16 mouse cellular contexts compared by ENCODE assay signal in genomic region chr15:78413083-78413718, GRCm38 (mm10). TPM values are rescaled to one million over a fixed set of nuclear protein-coding genes. Genes with fewer than 3 reads are reported as not detected.
DNase-seq lines count a peak whose midpoint lies in the region; ATAC-seq and TF ChIP-seq lines count a peak whose summit lies in the region.
"Had no signal": no experiment of that assay in that cellular context is flagged by ENCODE, and none has a peak within 500 bp of the region (broad histone marks: within the 10 kb centered on the region; RNA-seq: fewer than 3 reads in every experiment).

No protein-coding gene starts in this region.

- ATAC-seq in erythroblast, adult 5-6 weeks (replicated peaks; ENCODE audit: low FRiP score, poor library complexity, severe bottlenecking): peak; percentile 89
- ATAC-seq in liver, postnatal 0 days: peak; percentile 80

- H3K4me2 ChIP-seq in liver, postnatal 0 days (ENCODE audit: low read depth, low read length): peak overlapping the region; percentile 56
- H3K4me2 ChIP-seq: embryonic facial prominence, embryonic 13.5 days had no signal

- no peaks in the 10 kb centered on the region for H3K27me3 ChIP-seq in heart, adult 2 months (ENCODE audit: control insufficient read depth, insufficient read depth, low read length)
- H3K27me3 ChIP-seq in liver, postnatal 0 days (ENCODE audit: insufficient read depth, low read length): no peaks in the 10 kb centered on the region
- H3K27me3 ChIP-seq in cerebellum, adult 2 months (ENCODE audit: control insufficient read depth, insufficient read depth, low read length): no peaks in the 10 kb centered on the region

- TF ChIP-seq EP300 in heart, adult 2 months (IDR thresholded peaks at IDR 0.05; ENCODE audit: insufficient read depth, low read depth, low read length): no peak
- peak; percentile 94 for TF ChIP-seq EP300 in liver, postnatal 0 days (IDR thresholded peaks at IDR 0.05; ENCODE audit: low read depth)

- H3K27ac ChIP-seq in heart, adult 2 months: peak overlapping the region; percentile 34; the same call in 1 of the 2 replicates
- peak overlapping the region; percentile 91 for H3K27ac ChIP-seq in liver, postnatal 0 days (ENCODE audit: low read depth)
- H3K27ac ChIP-seq in cerebellum, adult 2 months (ENCODE audit: insufficient read depth, low read length): no peak overlapping the region
- H3K27ac ChIP-seq in layer of hippocampus, adult 2 months: no peak overlapping the region
- H3K27ac ChIP-seq: embryonic facial prominence, embryonic 13.5 days had no signal

- 81% methylated on average over 14 of the region's 14 CpGs for WGBS in heart, adult 2 months
- 60% methylated on average over 14 of the region's 14 CpGs for WGBS in liver, postnatal 0 days (ENCODE audit: insufficient replicate concordance)
- 79% methylated on average over 14 of the region's 14 CpGs for WGBS in cerebellum, adult 2 months

- H3K4me1 ChIP-seq in heart, adult 2 months (ENCODE audit: control insufficient read depth, insufficient read depth, low read length): peaks cover 2% of the 10 kb centered on the region; the same call in 1 of the 2 replicates
- peaks cover 67% of the 10 kb centered on the region for H3K4me1 ChIP-seq in liver, postnatal 0 days (ENCODE audit: insufficient read depth)
- no peaks in the 10 kb centered on the region for H3K4me1 ChIP-seq in cerebellum, adult 2 months (ENCODE audit: control insufficient read depth, insufficient read depth, low read length)

- H3K9ac ChIP-seq in heart, adult 2 months (ENCODE audit: low read depth, low read length): no peak overlapping the region
- peak overlapping the region; percentile 54 for H3K9ac ChIP-seq in liver, postnatal 0 days (replicated peaks)
- H3K9ac ChIP-seq: embryonic facial prominence, embryonic 13.5 days had no signal

- no peaks in the 10 kb centered on the region for H3K9me3 ChIP-seq in liver, postnatal 0 days (ENCODE audit: low read length)
- H3K9me3 ChIP-seq: embryonic facial prominence, embryonic 13.5 days had no signal

- TF ChIP-seq CTCF in heart, adult 2 months (IDR thresholded peaks at IDR 0.05): no peak
- TF ChIP-seq CTCF in liver, postnatal 0 days (IDR thresholded peaks at IDR 0.05; ENCODE audit: low read depth): no peak
- TF ChIP-seq CTCF in cerebellum, adult 2 months (IDR thresholded peaks at IDR 0.05; ENCODE audit: borderline replicate concordance, insufficient read depth, low read depth, low read length): no peak
- no peak for TF ChIP-seq CTCF in layer of hippocampus, adult 2 months (conservative IDR thresholded peaks at IDR 0.05)

- DNase-seq in heart, adult 2 months: no peak
- DNase-seq in heart, adult 18-20 months: no peak
- DNase-seq in 416B (ENCODE audit: low read depth): peak; percentile 88
- DNase-seq in liver, postnatal 0 days: peak; percentile 74
- no peak for DNase-seq in cerebellum, adult 2 months
- no peak for DNase-seq in adrenal gland, adult 18-20 months (ENCODE audit: low spot score in 2 of 2)
- no peak for DNase-seq in layer of hippocampus, adult 2 months (ENCODE audit: low spot score in 2 of 2)
- DNase-seq: adrenal gland, postnatal 14 days; B cell, adult 2 months; cerebellum, postnatal 10 days; kidney, adult 11 months; lung, postnatal 14 days had no signal

- H3K79me2 ChIP-seq in heart, adult 2 months (replicated peaks; ENCODE audit: control insufficient read depth, insufficient read depth, low read length): no peaks in the 10 kb centered on the region

- H3K4me3 ChIP-seq in heart, adult 2 months: no peak overlapping the region
- H3K4me3 ChIP-seq in liver, postnatal 0 days (ENCODE audit: low read depth, low read length): 0 out of 2 replicates have a peak overlapping the region, but pooled peaks have one; percentile 1
- no peak overlapping the region for H3K4me3 ChIP-seq in cerebellum, adult 2 months (replicated peaks; ENCODE audit: insufficient read depth, low read depth, low read length)
- H3K4me3 ChIP-seq in layer of hippocampus, adult 2 months: no peak overlapping the region
- H3K4me3 ChIP-seq: embryonic facial prominence, embryonic 13.5 days had no signal

- H3K36me3 ChIP-seq in heart, adult 2 months (ENCODE audit: control insufficient read depth, insufficient read depth, low read length): no peaks in the 10 kb centered on the region
- H3K36me3 ChIP-seq in liver, postnatal 0 days (replicated peaks; ENCODE audit: insufficient read depth, low read length): peaks cover 28% of the 10 kb centered on the region

- no peak for TF ChIP-seq POLR2A in heart, adult 2 months (IDR thresholded peaks at IDR 0.05; ENCODE audit: insufficient read depth, low read depth, low read length)
- TF ChIP-seq POLR2A in cerebellum, adult 2 months (IDR thresholded peaks at IDR 0.05; ENCODE audit: borderline replicate concordance, insufficient read depth, low read length): no peak

- intact Hi-C loops in heart, adult 2 months (cut with DNase I): no loop called here

RNA-seq across cellular contexts. Expression of gene Mpst, which starts 7.0 kb away (rescaled TPM):
- total RNA-seq in heart, adult 2 months (2021): 10 to 100 TPM; 37.5 to 45.9 TPM
- 64.5 and 79.5 TPM in 2 replicates for polyA plus RNA-seq in heart, adult 2 months (2012; rRNA removed)
- 10 to 100 TPM; 47.9 to 49.0 TPM for total RNA-seq in heart, adult 18-20 months (2021)
- 7.7 and 10.4 TPM in 2 replicates for total RNA-seq in erythroblast, adult 5-6 weeks (2015; ENCODE audit: low replicate concordance)
- total RNA-seq in erythroblast, adult 5-6 weeks (2017; ENCODE audit: low replicate concordance): 22.4 and 39.6 TPM in 2 replicates
- 4.3 and 7.0 TPM in 2 replicates for polyA plus RNA-seq in liver, postnatal 0 days (2015; fragmentation: Nextera tagmentation; extraction: Ambion mirVana)
- 67.2 and 68.4 TPM in 2 replicates for polyA plus RNA-seq in cerebellum, adult 2 months (2012; rRNA removed)
- 10 to 100 TPM; 38.7 to 48.5 TPM for total RNA-seq in adrenal gland, adult 18-20 months (2021)
- 10 to 100 TPM; 29.5 to 31.8 TPM for total RNA-seq in layer of hippocampus, adult 2 months (2021)

RNA-seq across cellular contexts. Expression of gene Tst, which starts 7.5 kb away (rescaled TPM):
- 10 to 100 TPM; 19.1 to 23.2 TPM for total RNA-seq in heart, adult 2 months (2021)
- polyA plus RNA-seq in heart, adult 2 months (2012; rRNA removed): 30.3 and 41.7 TPM in 2 replicates
- 10 to 100 TPM; 21.5 to 28.3 TPM for total RNA-seq in heart, adult 18-20 months (2021)
- 5.2 and 6.0 TPM in 2 replicates for total RNA-seq in erythroblast, adult 5-6 weeks (2015; ENCODE audit: low replicate concordance)
- total RNA-seq in erythroblast, adult 5-6 weeks (2017; ENCODE audit: low replicate concordance): 3.5 and 8.1 TPM in 2 replicates
- 361 and 363 TPM in 2 replicates for polyA plus RNA-seq in liver, postnatal 0 days (2015; fragmentation: Nextera tagmentation; extraction: Ambion mirVana)
- 84.3 and 86.1 TPM in 2 replicates for polyA plus RNA-seq in cerebellum, adult 2 months (2012; rRNA removed)
- 100 to 1,000 TPM; 207 to 261 TPM for total RNA-seq in adrenal gland, adult 18-20 months (2021)
- 10 to 100 TPM; 35.6 to 40.3 TPM for total RNA-seq in layer of hippocampus, adult 2 months (2021)

RNA-seq across cellular contexts. Expression of gene Kctd17, which starts 15.2 kb away (rescaled TPM):
- 10 to 100 TPM; 18.4 to 24.5 TPM for total RNA-seq in heart, adult 2 months (2021)
- 52.5 and 66.1 TPM in 2 replicates for polyA plus RNA-seq in heart, adult 2 months (2012; rRNA removed)
- 10 to 100 TPM; 22.5 to 23.7 TPM for total RNA-seq in heart, adult 18-20 months (2021)
- 1.0 TPM in 1 of 2 replicates, not detected in the other for total RNA-seq in erythroblast, adult 5-6 weeks (2015; ENCODE audit: low replicate concordance)
- 0.98 and 2.0 TPM in 2 replicates for total RNA-seq in erythroblast, adult 5-6 weeks (2017; ENCODE audit: low replicate concordance)
- 6.0 and 6.1 TPM in 2 replicates for polyA plus RNA-seq in liver, postnatal 0 days (2015; fragmentation: Nextera tagmentation; extraction: Ambion mirVana)
- polyA plus RNA-seq in cerebellum, adult 2 months (2012; rRNA removed): 316 and 321 TPM in 2 replicates
- 10 to 100 TPM; 80.4 to 83.4 TPM for total RNA-seq in adrenal gland, adult 18-20 months (2021)
- total RNA-seq in layer of hippocampus, adult 2 months (2021): 100 to 1,000 TPM; 263 to 271 TPM

RNA-seq across cellular contexts. Expression of gene Tex33, which starts 17.5 kb away (rescaled TPM):
- total RNA-seq in heart, adult 2 months (2021): not detected
- polyA plus RNA-seq in heart, adult 2 months (2012; rRNA removed): 0.43 and 0.67 TPM in 2 replicates
- total RNA-seq in heart, adult 18-20 months (2021): not detected
- not detected in 2 replicates for total RNA-seq in erythroblast, adult 5-6 weeks (2015; ENCODE audit: low replicate concordance)
- total RNA-seq in erythroblast, adult 5-6 weeks (2017; ENCODE audit: low replicate concordance): not detected in 2 replicates
- polyA plus RNA-seq in liver, postnatal 0 days (2015; fragmentation: Nextera tagmentation; extraction: Ambion mirVana): not detected in 2 replicates
- polyA plus RNA-seq in cerebellum, adult 2 months (2012; rRNA removed): 0.13 TPM in 1 of 2 replicates, not detected in the other
- not detected for total RNA-seq in adrenal gland, adult 18-20 months (2021)
- total RNA-seq in layer of hippocampus, adult 2 months (2021): not detected
- total RNA-seq: adrenal gland, postnatal 14 days; left cerebral cortex, postnatal 25 days had no signal
- polyA plus RNA-seq: embryonic facial prominence, embryonic 13.5 days; heart, postnatal 0 days had no signal

RNA-seq across cellular contexts. Expression of gene Tmprss6, which starts 55.2 kb away (rescaled TPM):
- not detected for total RNA-seq in heart, adult 2 months (2021)
- 0.20 TPM in 1 of 2 replicates, not detected in the other for polyA plus RNA-seq in heart, adult 2 months (2012; rRNA removed)
- not detected for total RNA-seq in heart, adult 18-20 months (2021)
- 1.0 TPM in 1 of 2 replicates, not detected in the other for total RNA-seq in erythroblast, adult 5-6 weeks (2015; ENCODE audit: low replicate concordance)
- 0.70 TPM in 1 of 2 replicates, not detected in the other for total RNA-seq in erythroblast, adult 5-6 weeks (2017; ENCODE audit: low replicate concordance)
- 73.4 and 80.3 TPM in 2 replicates for polyA plus RNA-seq in liver, postnatal 0 days (2015; fragmentation: Nextera tagmentation; extraction: Ambion mirVana)
- 0.06 and 0.08 TPM in 2 replicates for polyA plus RNA-seq in cerebellum, adult 2 months (2012; rRNA removed)
- 1 to 10 TPM in 1 of 2 experiments, under 1 TPM in 1; 0.54 to 2.4 TPM for total RNA-seq in adrenal gland, adult 18-20 months (2021)
- 1 to 10 TPM; 1.9 to 3.0 TPM for total RNA-seq in layer of hippocampus, adult 2 months (2021)

Comparison
In these comparisons a context has a peak if more than half of its experiments do, and no peak if none do; other contexts are left out.
1. DNase-seq: peak in 416B (single experiment) and liver, postnatal 0 days (single experiment); none in heart, adult 2 months (0 of 2), heart, adult 18-20 months (0 of 2), cerebellum, adult 2 months (0 of 2), adrenal gland, adult 18-20 months (0 of 2) and layer of hippocampus, adult 2 months (0 of 2).
2. H3K27ac ChIP-seq: peak in heart, adult 2 months (single experiment) and liver, postnatal 0 days (single experiment); none in cerebellum, adult 2 months (single experiment) and layer of hippocampus, adult 2 months (single experiment).
3. RNA of gene Tst, which starts 7.5 kb away (total RNA-seq): 207 to 261 TPM in adrenal gland, adult 18-20 months; 35.6 to 40.3 TPM in layer of hippocampus, adult 2 months, 21.5 to 28.3 TPM in heart, adult 18-20 months, 19.1 to 23.2 TPM in heart, adult 2 months and 3.5 to 8.1 TPM in erythroblast, adult 5-6 weeks; every median in the first group is over 4 times any median in the second.
4. RNA of gene Kctd17, which starts 15.2 kb away (total RNA-seq): 263 to 271 TPM in layer of hippocampus, adult 2 months, 80.4 to 83.4 TPM in adrenal gland, adult 18-20 months, 18.4 to 24.5 TPM in heart, adult 2 months and 22.5 to 23.7 TPM in heart, adult 18-20 months; 0.98 to 2.0 TPM in erythroblast, adult 5-6 weeks; every median in the first group is over 4 times any median in the second.